Mouse (Mus musculus) cortical plate, adult 2 months (tissue): Measurements from ENCODE around the gene Ano6.

ENCODE experiments used
- CTCF ChIP-seq: fragments of 200-500 bp; IDR thresholded peaks from 2 replicates; pipeline ENCODE4 v1.5.1; 2011; ENCODE audit warnings: mild to moderate bottlenecking, control low read depth, low read length; ENCODE audit not compliant: insufficient read depth; ENCODE audit errors: extremely low read depth
- POLR2A ChIP-seq: fragments of 200-500 bp; IDR thresholded peaks from 2 replicates; pipeline ENCODE4 v1.6.1; 2011; ENCODE audit warnings: mild to moderate bottlenecking, low read length, control low read depth; ENCODE audit not compliant: insufficient read depth; ENCODE audit errors: extremely low read depth

DNA sequence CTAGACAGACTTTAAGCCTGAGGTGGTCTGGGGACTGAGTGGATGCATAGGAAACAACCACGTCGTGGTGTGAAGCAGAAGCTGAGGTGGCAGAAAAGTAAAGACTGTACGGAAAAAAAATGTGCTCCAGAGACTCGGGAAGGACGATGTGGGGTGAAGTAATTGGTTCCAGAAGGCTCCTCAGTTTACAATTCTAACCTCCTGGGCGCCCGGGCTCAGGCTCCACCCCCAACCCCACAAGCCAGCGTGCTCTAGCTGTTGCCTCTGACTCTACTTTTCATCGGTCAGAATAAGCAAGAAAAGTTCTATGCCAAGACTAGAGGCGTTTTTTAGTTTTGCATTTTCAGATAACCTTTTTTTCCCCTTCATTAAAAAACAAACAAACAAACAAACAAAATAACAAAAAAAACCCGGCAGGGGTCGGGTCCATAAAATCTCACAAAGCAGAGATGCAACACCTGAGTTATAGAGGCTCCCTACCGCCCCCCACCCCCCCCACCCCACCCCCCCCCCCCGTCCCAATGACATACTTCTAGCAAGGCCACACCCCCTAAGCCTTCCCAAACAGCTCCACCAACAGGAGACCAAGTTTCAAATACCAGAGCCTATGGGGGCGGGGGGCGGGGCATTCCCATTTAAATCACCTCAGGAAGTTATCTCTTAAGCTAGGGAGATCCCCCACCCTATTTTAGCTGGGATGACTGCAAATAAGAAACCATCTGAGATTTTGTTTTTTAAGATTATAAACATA, 221.2 kb downstream of the Ano6 start:
- TF ChIP-seq CTCF (no peak), POLR2A (no peak)
